Mouse (Mus musculus): Measurements from ENCODE around the gene Vmn1r89.

The Vmn1r89 gene

GRCm38 (mm10) chr7:13212720-13213119 lies at the start of gene Vmn1r89:
TSS of gene Vmn1r89 (plus strand) at chr7:13213020.
- no peak for DNase-seq (ENCODE audit: low read depth, low spot score)

- DNase-seq (ENCODE audit: low read depth, low spot score), result peak; percentile 24
Observed at GRCm38 (mm10) chr7:13260746-13261700, 48.2 kb downstream of the Vmn1r89 start.

- no peak for DNase-seq (ENCODE audit: low read depth, low spot score)
Observed at GRCm38 (mm10) chr7:13263851-13264250, 51.0 kb downstream of the Vmn1r89 start.

- DNase-seq (ENCODE audit: low read depth, low spot score), result no peak
Observed at GRCm38 (mm10) chr7:13264396-13264795, 51.6 kb downstream of the Vmn1r89 start.

- DNase-seq (ENCODE audit: low read depth, low spot score), result no peak
Observed at GRCm38 (mm10) chr7:13268749-13269260, 56.0 kb downstream of the Vmn1r89 start.

GRCm38 (mm10) chr7:13269394-13269793 lies 56.6 kb downstream of the Vmn1r89 start:
- no peak for DNase-seq (ENCODE audit: low read depth, low spot score)

Data from ES-CJ7 (cell line).